Mouse (Mus musculus): ENCODE results near the gene Fzd4.

- no peak for TF ChIP-seq EP300 (IDR thresholded peaks at IDR 0.05; ENCODE audit: insufficient read depth, low read depth, low read length)
- TF ChIP-seq CTCF (IDR thresholded peaks at IDR 0.05; ENCODE audit: low read depth, low read length) = no peak
These were observed 38.1 kb downstream of the Fzd4 start for GRCm38 (mm10) chr7:89442242-89442641.
